Mouse (Mus musculus) neural tube, embryonic 14.5 days (tissue): ENCODE measurements at regions not wholly inside any gene's neighbourhood (a gene's known extent, or its start where the extent isn't known, plus 50 kb on each side); places are given as distances from the start of the nearest gene placed in this dataset.

Experiments
- ATAC-seq: fragments of 200-750 bp; cut with Nextera tagmentation; 2 replicates; pipeline ENCODE4 v1.8.0; 2017; ENCODE audit warnings: low read depth, mild to moderate bottlenecking, moderate TSS enrichment, moderate library complexity
- H3K27ac ChIP-seq: fragments of 300-500 bp; sonication (generic); 2 replicates; pipeline ENCODE4 v1.5.1; 2014; ENCODE audit warnings: low read depth, mild to moderate bottlenecking, control low read depth, low read length, moderate library complexity, mixed read lengths
- H3K27me3 ChIP-seq: fragments of 300-500 bp; sonication (generic); 2 replicates; pipeline ENCODE4 v1.6.1; 2014; ENCODE audit warnings: low read length; ENCODE audit not compliant: control insufficient read depth, insufficient read depth
- H3K36me3 ChIP-seq: fragments of 300-500 bp; sonication (generic); 2 replicates; pipeline ENCODE4 v1.6.1; 2014; ENCODE audit warnings: low read length, mixed read lengths; ENCODE audit not compliant: control insufficient read depth, insufficient read depth
- H3K4me1 ChIP-seq: fragments of 300-500 bp; sonication (generic); 2 replicates; pipeline ENCODE4 v1.6.1; 2014; ENCODE audit warnings: low read length; ENCODE audit not compliant: control insufficient read depth, insufficient read depth
- H3K4me2 ChIP-seq: fragments of 300-500 bp; sonication (generic); 2 replicates; pipeline ENCODE4 v1.6.1; 2014; ENCODE audit warnings: mild to moderate bottlenecking, low read depth, low read length, control low read depth
- H3K4me3 ChIP-seq: fragments of 300-500 bp; sonication (generic); 2 replicates; pipeline ENCODE4 v1.5.1; 2014; ENCODE audit warnings: low read depth, low read length, control low read depth, mixed read lengths
- H3K9ac ChIP-seq: fragments of 300-500 bp; sonication (generic); replicated peaks from 2 replicates; pipeline ENCODE4 v1.6.1; 2014; ENCODE audit warnings: low read depth, mild to moderate bottlenecking, control low read depth, low read length, mixed read lengths
- H3K9me3 ChIP-seq: fragments of 300-500 bp; sonication (generic); 2 replicates; pipeline ENCODE4 v1.6.1; 2016; ENCODE audit warnings: low read length; ENCODE audit not compliant: control insufficient read depth
- WGBS: fragments of 180-500 bp; shearing (Covaris S2); extraction: QIAGEN DNeasy Blood & Tissue Kit; methylation state at CpG from one replicate; pipeline ENCODE4 v1.1.7; 2014; 5-methylcytosine and 5-hydroxymethylcytosine counted together

DNA sequence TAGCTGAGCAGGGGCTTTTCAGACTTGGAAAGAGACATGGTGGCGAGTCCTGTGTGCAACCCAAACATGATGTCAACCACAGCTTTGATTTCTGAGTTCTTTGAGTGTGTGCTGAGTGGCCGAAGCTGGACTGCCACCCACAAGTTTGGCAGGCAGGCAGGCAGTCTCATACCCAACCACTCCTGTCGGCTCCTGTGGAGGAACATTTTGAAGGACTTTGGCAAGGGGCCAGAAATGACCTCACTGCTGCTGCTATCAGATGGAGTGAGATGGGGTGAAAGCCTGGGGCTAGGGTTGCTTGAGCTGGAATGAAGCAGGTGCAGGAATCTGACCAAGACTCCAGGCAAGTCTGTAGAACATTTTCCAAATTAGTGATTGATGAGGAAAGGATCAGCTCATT lies 162.7 kb upstream of the F930015N05Rik start:
- WGBS, result 77% methylated on average over 3 of the region's 3 CpGs
- no peak overlapping the region for H3K9ac ChIP-seq
- H3K4me3 ChIP-seq, result no peak overlapping the region
- H3K9me3 ChIP-seq, result no peaks in the 10 kb centered on the region
- no peak overlapping the region for H3K27ac ChIP-seq
- H3K36me3 ChIP-seq, result no peaks in the 10 kb centered on the region
- no peaks in the 10 kb centered on the region for H3K4me1 ChIP-seq
- H3K4me2 ChIP-seq, result no peak overlapping the region
- no peaks in the 10 kb centered on the region for H3K27me3 ChIP-seq
- no peak for ATAC-seq

DNA sequence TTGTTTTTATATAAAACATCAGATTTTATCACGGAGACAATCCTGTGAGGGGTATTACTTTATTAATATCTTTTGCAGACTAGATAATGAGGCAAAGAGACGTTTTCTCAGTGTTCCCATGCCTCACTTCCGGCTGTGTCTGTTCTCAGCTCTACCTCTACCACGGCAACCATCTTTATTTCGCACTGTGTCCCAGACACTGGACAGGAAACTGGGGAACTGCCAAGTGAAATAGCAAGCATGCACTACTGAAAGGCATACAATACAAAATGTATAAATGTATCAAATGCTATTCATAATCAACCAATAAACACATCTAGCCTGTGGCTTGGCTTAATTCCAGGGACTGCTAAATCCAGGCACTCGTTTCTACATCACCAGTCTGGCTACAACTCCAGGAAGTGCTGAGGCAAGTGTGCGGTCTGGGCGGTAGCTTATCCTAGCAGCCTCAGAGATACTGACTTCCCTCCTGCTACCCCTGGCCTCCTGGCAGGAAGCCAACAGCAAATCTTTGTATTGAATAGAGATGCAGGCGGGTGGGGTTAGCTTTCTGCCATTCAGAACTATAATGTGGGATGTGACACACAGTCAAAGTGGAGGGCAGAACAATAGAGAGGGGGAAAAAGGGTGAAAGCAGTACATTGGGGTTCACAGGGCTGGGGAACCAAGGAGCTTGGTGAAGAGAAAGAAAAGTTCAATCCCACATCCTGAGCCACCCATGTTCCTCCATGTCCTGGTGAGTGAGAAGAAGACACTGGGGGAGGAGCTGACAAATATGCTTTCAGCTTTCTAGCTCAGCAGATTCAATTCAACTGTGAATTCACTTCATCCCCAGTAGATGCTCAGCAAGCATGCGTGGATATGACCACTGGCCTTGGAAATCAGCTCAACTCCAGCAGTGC lies 164.0 kb upstream of the F930015N05Rik start:
- no peak overlapping the region for H3K9ac ChIP-seq
- no peaks in the 10 kb centered on the region for H3K9me3 ChIP-seq
- H3K27me3 ChIP-seq, result no peaks in the 10 kb centered on the region
- peak; percentile 38; the same call in 1 of the 2 replicates for ATAC-seq
- WGBS, result 52% methylated on average over 10 of the region's 10 CpGs
- no peak overlapping the region for H3K4me2 ChIP-seq
- H3K27ac ChIP-seq, result no peak overlapping the region
- no peaks in the 10 kb centered on the region for H3K36me3 ChIP-seq
- H3K4me3 ChIP-seq, result no peak overlapping the region
- H3K4me1 ChIP-seq, result no peaks in the 10 kb centered on the region

DNA sequence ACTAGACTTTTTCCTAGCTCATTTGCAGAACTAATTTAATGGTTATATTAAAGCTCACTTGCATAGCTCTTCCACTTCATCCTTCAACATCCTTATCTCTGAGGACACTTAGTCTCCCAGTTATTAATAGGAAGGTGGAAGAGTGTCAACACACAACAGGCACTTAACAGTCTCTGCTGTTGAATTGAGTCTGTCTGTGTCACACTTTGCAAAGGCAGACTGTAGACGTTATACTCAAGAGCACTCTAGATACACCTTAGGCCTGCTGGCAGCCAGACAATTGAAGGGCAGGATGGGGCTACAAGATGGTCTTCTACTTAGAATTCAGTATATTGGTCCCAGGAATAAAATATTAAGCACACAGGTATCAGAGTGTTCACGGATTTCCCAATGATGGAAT lies 172.6 kb upstream of the F930015N05Rik start:
- Histone ChIP-seq H3K9ac (no peak overlapping the region), H3K36me3 (no peaks in the 10 kb centered on the region), H3K9me3 (no peaks in the 10 kb centered on the region), H3K27me3 (no peaks in the 10 kb centered on the region), H3K4me3 (no peak overlapping the region), H3K27ac (no peak overlapping the region), H3K4me1 (no peaks in the 10 kb centered on the region), H3K4me2 (no peak overlapping the region)
- 85% methylated on average over 2 of the region's 2 CpGs for WGBS
- ATAC-seq, result no peak

DNA sequence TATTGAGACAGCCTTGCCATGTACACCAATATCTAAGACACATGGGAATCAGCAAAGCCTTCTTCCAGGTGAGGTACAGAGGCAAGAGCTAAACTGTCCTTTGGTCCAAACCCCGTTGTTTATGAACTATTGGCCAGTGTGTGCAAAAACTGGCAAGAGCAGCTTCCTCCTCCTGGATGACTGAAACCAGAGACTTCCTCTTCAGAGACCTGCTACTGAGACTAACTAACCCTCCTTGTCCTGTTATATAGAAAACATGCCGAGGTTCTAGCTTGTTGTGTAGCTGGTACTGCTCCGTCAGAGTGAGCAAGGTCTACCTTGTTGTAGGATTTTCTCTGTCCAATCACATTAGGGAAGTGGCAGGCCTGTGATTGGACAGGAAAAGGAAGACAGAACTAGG lies 174.3 kb upstream of the F930015N05Rik start:
- Histone ChIP-seq H3K36me3 (no peaks in the 10 kb centered on the region), H3K4me1 (no peaks in the 10 kb centered on the region), H3K27ac (no peak overlapping the region), H3K4me2 (no peak overlapping the region), H3K27me3 (no peaks in the 10 kb centered on the region), H3K9ac (no peak overlapping the region), H3K9me3 (no peaks in the 10 kb centered on the region), H3K4me3 (no peak overlapping the region)
- 94% methylated on average over 3 of the region's 3 CpGs for WGBS
- no peak for ATAC-seq

DNA sequence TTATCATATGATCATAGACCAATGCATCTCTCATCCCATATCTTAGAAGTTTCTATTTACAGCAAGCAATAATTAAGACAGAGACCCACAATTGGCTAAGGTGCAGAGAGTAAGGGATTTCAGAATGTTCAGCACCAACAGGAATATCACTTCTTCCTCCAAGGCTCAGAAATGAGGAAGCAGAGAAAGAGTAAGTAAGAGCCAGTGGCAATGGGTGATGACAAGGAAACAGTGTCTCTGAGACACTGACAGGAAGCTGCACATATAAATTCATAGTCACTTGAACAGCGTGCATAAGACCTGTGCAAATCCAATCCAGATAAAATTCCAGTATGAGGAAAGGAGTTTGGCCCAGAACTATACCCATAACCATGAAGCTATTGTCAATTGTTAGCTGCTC lies 178.7 kb upstream of the F930015N05Rik start:
- no peak overlapping the region for H3K4me2 ChIP-seq
- H3K27me3 ChIP-seq, result no peaks in the 10 kb centered on the region
- H3K27ac ChIP-seq, result no peak overlapping the region
- no peak overlapping the region for H3K4me3 ChIP-seq
- 0 out of 2 replicates have a peak, but pooled peaks cover 3% of the 10 kb centered on the region for H3K4me1 ChIP-seq
- H3K36me3 ChIP-seq, result no peaks in the 10 kb centered on the region
- no peak for ATAC-seq
- 86% methylated on average over 1 of the region's 1 CpGs for WGBS
- no peaks in the 10 kb centered on the region for H3K9me3 ChIP-seq
- no peak overlapping the region for H3K9ac ChIP-seq

DNA sequence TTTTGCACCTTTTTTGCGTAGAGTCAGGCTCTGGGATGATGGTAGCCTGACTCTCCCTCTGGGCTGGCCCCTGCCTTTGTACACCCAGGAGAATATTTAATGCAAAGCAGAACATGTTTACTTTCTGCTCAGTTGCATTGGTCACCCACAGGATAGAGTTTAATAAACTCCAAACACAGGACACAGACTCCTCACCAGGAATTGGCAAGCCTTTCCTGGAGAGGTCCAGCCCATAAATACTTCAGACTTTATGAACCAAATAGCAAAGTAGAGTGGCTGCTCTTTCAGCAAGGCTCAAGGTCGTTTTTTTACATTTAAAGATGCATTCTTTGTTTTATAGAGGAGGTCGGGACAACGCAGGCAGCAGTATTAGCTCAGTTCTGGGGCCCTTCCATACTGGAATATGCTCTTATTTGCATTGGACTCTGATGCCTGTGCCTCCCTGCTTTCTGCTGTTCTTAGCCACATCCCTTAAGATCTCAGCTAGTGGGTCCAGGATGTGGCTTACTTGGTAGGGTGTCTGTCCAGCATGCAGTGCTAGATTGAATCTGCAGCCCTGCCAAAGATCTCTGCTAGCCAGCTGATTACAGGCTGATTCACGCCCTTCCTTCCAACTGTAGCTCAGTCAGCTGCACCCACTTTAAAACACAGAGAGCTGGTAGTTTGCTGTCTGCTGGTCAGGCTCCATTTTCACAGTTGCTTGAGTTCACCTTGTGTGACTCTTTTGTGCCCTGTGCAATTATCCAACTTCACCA lies 182.4 kb upstream of the F930015N05Rik start:
- no peaks in the 10 kb centered on the region for H3K27me3 ChIP-seq
- H3K9me3 ChIP-seq, result no peaks in the 10 kb centered on the region
- 58% methylated on average over 5 of the region's 5 CpGs for WGBS
- 0 out of 2 replicates have a peak, but pooled peaks cover 3% of the 10 kb centered on the region for H3K4me1 ChIP-seq
- no peaks in the 10 kb centered on the region for H3K36me3 ChIP-seq
- no peak overlapping the region for H3K27ac ChIP-seq
- no peak overlapping the region for H3K4me3 ChIP-seq
- no peak overlapping the region for H3K9ac ChIP-seq
- no peak overlapping the region for H3K4me2 ChIP-seq
- no peak for ATAC-seq

DNA sequence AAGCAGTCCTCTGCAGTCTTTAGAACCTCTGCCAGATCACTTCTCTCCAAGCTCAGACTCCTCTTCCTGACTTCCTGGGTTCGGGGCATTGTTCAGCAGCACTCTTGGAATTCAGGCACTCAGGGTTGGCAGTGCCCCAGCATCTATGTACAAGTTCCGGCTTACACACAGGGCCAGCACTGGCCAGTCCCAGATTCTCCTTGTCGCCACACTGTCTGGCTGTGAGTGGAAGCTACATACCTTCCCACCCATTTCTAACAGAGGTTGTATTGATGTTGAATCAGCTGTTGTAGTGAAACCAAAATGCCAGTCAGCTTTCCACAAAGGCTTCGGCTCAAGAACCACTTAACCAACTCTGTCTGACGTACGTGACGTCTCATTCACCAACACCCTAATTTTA lies 190.7 kb upstream of the F930015N05Rik start:
- H3K4me2 ChIP-seq, result no peak overlapping the region
- no peak overlapping the region for H3K4me3 ChIP-seq
- H3K27me3 ChIP-seq, result no peaks in the 10 kb centered on the region
- H3K9me3 ChIP-seq, result no peaks in the 10 kb centered on the region
- no peak for ATAC-seq
- 88% methylated on average over 7 of the region's 7 CpGs for WGBS
- no peaks in the 10 kb centered on the region for H3K4me1 ChIP-seq
- H3K27ac ChIP-seq, result no peak overlapping the region
- H3K9ac ChIP-seq, result no peak overlapping the region
- H3K36me3 ChIP-seq, result no peaks in the 10 kb centered on the region

DNA sequence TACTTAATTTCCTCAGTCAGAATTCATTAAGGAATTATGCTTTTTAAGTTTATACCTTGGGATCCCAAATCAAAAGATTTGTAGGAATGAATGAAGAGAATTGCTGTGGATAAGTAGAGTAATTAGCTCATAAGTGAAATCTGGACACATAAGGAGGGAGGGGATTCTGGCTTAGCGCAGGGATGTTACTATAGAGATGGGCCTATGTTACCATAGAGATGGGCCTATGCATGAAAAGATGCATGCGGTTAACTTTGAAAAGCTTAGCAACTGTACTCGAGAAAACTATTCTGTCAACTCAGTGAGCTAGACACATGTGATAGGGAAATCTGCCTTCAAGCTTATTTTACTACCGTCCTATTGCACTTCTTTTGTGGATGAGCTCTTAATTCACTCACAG lies 204.5 kb upstream of the F930015N05Rik start:
- H3K36me3 ChIP-seq, result no peaks in the 10 kb centered on the region
- no peak overlapping the region for H3K27ac ChIP-seq
- H3K9ac ChIP-seq, result no peak overlapping the region
- no peaks in the 10 kb centered on the region for H3K4me1 ChIP-seq
- H3K4me2 ChIP-seq, result no peak overlapping the region
- no peak overlapping the region for H3K4me3 ChIP-seq
- no peak for ATAC-seq
- no peaks in the 10 kb centered on the region; the same call in 1 of the 2 replicates for H3K9me3 ChIP-seq
- H3K27me3 ChIP-seq, result no peaks in the 10 kb centered on the region
- 30% methylated on average over 4 of the region's 4 CpGs for WGBS

DNA sequence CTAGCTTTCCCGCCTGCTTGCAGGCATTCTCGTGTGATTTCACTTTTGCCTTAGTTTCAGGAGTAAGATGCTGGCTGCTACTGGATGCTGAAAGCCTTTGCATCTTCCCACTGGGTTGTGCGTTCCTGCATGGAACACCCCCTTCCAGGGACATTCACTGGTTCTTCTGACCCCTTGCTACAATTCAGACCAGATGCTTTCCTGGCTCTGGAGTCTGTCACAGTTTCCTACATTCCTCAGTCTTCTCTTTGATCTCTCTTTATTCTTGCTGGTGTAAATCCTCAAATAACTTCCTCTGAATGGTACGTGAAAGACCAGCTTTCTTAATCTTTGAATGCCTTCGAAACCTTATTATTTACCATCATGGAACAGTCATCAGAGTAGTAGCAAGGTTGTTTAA lies 206.7 kb upstream of the F930015N05Rik start:
- Histone ChIP-seq H3K27me3 (no peaks in the 10 kb centered on the region), H3K4me2 (no peak overlapping the region), H3K4me3 (no peak overlapping the region), H3K9ac (no peak overlapping the region), H3K4me1 (no peaks in the 10 kb centered on the region), H3K36me3 (no peaks in the 10 kb centered on the region), H3K27ac (no peak overlapping the region), H3K9me3 (no peaks in the 10 kb centered on the region)
- no peak for ATAC-seq
- WGBS, result 77% methylated on average over 5 of the region's 5 CpGs
